Mouse (Mus musculus) neural tube, embryonic 10.5 days (tissue): Measurements from ENCODE around the gene Zg16.
A peak's percentile ranks its signal among the peaks of the same experiment; 100 is the strongest.

Experiments
- DNase-seq: peaks from one replicate; pipeline ENCODE4 v3.0.0-alpha.2; 2017; ENCODE audit warnings: low spot score; ENCODE audit errors: extremely low spot score

Zg16 gene

DNA sequence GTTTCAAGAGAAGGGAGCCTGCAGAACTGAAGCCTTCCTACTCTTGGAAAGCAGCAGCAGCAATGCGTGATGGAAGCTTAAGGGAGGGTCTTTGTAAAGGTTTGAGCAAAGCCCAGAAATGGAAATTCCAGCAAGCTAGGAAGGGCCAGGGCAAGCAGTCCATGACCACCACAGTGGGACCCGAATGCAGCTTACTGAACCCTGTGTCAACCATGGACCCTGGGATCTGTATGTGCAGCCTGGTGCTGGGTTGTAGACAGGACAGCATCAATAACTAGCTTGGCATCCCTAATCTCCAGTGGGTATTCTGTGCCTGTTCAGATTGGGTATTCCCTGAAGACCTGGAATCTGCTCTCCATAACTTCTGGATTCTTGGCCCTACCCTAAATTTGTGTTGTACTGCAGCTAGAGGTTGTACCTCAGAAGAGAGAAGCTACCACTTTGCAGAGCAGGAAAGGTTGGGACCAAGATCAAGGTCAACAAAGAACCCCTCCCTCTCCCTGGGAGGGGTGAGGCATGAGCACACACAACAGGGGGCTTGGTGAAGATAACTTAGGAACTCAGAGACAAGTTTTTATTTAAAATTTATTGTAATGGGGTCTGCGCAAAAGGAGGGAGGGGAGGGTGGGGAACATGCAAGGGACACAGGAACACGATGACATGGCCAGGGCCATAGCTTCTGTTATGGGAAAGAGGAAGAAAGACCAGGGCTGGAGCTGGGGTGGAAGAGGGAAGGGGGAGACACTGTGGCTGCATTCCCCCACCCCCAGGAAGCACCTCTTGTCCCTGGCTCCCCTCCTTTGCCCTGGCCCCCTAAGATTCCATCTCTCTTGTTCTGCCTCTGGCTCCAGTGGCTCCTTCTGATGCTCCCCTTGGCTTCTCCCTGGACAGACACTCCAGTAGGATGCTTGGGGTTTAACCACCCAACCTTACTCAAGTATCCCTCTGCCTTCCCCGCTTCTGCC, 65.3 kb downstream of the Zg16 start:
- peak; percentile 43 for DNase-seq

DNA sequence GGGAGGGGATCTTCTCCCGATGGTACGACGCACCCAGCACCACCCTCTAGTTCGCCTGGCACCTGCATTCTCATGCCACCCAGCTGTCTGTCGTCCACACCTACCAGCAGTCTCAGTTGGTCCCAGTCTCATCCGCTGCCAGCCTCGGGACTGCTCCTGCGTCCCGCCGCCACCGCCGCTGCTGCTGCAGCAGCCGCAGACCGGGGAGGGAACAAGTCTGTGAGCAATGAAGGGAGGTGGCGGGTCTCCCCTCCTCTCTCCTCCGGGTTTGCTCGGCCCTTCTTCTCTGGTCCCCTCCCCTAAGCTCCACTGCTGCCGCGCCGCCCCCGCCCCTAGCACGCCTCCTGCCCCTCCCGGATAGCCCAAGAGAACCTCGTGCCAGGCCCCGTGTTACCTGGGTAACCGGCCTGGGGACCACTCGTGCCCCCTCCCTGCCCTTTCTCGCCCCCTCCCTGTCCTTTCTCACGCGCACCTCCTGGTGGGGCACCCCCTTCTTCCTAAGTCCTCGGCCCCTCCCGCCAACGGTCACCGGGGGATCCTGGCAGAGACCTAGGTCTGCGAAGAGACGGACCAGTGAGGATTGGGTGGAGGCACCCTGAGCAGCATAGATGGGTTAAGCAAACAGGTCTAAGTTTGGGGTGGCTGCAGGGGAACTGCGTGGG, 66.1 kb downstream of the Zg16 start, which contains the start of the genes Gm42742 and Prrt2:
TSS of gene Gm42742 (minus strand) at position 197 of the 662 bp plus-strand sequence.
TSS of gene Prrt2 (minus strand) at position 311 of the 662 bp plus-strand sequence.
- peak; percentile 66 for DNase-seq

DNA sequence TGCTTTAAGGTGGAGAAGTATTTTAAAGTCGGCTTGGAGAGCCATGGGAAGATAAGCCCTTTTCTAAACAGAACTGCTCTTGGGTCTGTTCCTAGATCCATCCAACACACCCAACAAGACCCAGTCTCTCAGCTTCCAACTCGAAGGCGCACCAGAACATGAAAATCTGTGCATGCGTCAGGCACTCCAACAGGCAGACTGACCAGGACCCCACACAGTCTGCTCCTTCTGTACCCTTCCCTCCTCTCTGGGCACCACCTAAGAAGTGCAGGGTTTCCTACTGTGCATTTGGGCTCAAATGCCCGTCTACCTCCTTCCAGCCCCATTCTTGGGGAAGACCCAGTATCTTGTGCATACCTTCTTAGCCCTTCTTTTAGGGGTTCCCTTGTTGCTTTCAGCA, 66.6 kb downstream of the Zg16 start:
- DNase-seq = peak; percentile 14

DNA sequence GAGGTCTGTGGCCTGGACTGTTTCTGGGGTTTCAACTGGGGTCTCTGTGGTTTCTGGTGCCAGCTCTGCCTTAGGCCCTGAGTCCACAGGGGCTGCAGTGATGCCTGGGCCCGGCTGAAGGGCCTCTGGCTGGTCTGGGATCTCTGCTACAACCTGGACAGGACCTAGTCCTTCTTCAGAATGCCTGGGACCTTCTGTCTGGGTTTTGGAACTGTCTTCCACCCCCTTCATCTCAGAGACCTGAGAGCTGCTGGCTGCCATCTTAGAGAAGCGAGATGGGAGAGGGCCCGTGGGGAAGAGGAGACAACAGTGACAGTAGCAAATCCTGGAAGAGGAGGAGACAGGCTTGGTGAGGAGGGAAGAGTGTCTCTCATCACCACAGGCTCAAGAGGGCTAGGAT, 67.1 kb downstream of the Zg16 start:
- no peak for DNase-seq

DNA sequence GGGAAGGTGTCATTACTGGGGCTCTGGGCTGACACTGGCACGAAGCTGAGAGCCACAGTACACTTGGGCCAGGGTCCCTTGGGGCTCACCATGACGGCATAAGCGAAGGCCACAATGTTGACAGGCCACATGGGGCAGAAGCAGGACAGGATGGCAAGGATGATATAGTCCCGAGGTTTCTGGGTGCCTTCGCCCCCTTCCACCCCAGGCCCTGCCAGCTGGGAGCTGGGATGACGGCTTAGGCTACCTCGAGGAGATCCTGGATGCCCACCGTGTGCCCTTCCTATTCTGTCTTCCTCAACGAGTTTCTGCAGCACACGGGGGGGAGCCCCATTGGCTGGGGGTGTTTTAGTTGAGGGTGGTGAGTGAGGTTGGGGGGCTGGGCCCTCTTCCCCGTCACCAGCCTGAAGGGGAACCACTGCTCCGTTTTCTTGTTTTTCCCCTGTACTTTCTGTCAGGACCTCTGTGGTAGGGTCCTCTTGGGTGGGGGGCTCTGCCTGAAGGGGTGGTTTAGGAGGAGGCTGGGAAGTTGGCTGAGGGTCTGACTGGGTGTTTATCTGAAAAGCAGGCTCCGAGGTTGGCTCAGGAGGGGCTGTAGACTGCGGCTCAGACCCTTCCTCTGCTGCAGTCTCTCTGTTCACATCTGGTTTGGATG, 67.7 kb downstream of the Zg16 start:
- DNase-seq = no peak

DNA sequence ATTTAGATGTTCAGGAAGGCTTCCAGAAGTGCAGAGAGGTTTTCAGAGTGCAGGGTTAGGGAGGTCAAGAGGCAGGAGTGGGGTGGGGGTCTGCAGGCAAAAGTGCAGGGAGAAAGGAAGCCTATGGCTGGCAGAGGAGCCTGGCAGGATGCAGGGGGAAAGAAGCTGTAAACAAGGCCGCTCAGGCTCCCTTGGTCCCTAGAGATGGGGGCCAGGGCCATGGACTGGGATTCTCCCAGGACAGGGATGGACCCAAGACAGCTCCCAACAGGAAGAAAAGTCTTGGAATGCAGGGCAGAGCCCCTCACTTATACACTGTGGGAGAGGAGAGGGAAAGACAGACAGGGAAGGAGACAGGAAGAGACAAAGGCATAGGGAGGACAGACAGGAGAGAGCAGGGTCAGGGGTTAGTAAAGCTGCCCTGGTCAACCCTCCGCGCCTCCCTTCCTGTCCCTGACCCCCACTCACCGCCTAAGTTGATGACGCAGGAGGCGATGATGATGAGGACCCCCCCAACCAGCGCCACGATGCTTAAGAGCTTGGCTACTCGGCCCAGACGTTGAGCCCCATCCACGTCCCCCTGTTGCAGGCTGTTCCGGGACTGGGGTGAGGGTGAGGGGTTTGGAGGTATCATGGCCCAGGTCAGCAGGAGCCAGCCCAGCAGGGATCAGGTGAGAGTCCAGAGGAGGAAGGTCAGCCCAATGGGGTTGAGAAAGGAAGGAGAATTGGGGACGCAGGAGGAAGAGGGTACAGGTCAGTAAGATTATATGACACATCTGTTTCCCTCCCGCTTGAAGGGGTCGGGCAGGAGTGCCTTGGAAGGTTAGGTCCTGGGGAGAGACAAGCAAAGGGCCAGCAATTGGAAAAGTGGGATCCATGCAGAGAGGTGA, 68.5 kb downstream of the Zg16 start:
- no peak for DNase-seq

DNA sequence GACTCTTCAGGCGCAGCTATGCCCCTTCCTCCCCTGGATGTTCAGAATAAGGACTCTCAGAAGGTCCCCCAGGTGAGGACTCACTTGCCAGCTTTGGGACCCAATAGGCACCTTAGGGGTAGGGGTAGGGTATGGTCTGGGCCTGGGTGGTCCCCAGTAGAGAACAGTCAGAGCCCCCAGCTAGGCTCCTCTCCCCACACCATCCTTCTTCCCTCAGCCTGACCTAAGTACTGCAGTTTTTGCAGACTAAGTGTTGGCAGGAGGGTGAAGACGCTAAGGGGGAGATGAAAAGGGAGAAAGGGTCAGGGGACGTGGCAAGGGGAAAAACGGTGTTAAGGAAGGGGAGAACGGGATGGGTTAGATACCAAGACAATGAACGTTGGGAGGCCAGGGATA, 69.2 kb downstream of the Zg16 start:
- peak; percentile 15 for DNase-seq

DNA sequence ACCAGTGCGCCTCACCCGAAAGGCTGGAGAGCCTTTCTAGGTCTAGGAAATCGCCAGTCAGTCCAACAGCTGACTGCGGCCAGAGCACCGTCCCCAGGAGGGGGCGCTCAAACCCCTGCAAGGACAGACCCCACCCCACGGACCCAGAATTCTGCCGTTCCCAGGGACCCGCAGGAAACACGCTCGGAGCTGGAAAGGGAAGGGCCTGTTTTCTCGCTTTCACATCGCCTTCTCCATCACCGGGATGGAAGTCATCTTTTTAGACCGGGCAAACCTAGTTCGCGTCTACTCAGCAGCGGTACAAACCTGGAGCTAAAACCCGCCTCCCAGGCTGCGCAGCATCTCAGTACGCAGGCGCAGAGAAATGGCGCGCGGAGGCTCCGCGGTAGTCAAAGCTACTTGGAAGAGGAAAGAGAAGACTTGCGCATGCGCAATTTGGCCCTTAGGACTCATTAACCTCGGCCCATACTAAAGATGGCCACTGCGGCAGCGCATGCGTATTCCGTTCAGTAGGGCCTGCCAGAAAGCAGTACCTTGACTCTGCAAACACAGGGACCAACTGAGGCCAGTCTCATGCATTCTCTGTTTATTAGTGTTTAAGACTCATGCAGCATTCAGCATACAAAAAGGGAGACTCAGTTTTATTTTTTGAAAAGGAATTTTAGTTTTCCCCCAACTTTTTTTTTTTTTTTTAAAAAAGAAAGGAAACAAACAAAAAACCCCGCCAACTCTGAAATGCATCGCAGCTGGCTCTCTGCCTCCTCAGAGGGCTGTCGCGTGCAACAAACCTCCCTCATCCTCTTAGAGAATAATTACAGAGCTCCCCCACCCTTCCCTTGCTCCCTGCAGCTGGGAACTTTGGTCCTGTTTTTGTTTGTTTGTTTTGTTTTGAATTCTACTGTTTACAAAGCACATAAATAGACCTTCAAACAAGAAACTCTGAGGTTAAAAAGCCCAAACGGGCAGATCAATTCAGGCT, 69.9 kb downstream of the Zg16 start, which contains the start of gene Pagr1a:
TSS of gene Pagr1a (minus strand) at position 382 of the 979 bp plus-strand sequence.
- peak; percentile 98 for DNase-seq

DNA sequence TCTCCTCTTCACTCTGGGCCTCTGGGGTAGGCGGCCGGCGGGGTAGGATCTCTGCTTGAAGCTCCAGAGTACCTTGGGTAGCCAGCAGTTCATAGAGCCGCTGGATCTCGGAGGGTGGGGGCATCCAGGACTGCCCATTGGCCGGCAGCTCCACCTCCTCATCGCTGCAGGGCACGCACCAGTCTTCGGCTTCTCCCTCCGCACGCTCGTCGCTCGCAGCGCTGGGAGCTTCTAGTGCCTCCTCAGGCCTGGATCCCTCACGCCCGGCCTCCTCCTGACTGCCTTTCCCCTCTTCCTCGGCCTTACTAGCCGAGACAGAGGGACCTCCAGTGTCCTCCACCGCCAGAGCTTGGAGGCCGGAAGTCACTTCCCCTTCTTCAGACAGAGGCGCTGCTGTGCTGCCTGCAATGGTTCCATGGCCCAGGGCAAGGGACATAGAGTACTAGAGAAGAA, 70.6 kb downstream of the Zg16 start:
- no peak for DNase-seq

DNA sequence TGATC, 70.8 kb downstream of the Zg16 start, which contains the start of gene Pagr1b:
TSS of gene Pagr1b (minus strand) at position 4 of the 5 bp plus-strand sequence.
- DNase-seq = no peak

DNA sequence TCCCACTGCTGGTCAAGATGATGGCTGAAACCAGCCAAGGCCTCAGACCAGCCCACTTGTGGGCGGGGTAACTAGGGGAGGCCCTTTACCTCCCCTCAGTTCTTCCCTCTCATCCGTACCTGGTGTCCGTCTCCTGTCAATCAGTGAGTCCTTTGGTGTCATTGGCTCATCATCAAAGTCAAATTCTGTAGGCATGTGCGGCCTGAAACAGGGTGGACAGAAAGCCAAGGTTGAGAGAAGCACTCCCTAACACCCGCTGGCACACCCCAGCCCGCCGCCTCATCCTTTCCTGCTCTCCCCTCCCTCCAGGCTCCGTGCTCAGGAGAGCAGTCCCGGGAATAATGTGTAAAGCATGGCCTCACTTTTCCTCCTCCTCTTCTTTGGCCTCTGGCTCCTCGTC, 71.0 kb downstream of the Zg16 start:
- peak; percentile 51 for DNase-seq

DNA sequence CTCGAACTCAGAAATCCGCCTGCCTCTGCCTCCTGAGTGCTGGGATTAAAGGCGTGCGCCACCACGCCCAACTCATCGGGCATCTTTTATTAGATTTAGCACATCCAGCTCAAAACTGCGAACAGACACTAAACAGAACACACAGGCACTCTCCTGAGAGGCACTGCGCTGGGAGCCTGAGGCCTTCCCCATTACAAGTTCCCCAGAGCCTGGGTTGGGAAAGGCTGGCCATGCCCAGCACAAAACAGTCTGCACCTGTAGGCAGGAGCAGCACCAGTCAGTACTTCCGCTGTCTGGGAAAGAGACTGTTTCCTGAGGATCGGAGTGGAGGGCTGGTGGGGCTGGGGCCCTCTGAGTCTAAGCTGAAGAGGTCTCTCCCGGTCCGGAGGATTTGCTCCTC, 72.1 kb downstream of the Zg16 start:
- no peak for DNase-seq

DNA sequence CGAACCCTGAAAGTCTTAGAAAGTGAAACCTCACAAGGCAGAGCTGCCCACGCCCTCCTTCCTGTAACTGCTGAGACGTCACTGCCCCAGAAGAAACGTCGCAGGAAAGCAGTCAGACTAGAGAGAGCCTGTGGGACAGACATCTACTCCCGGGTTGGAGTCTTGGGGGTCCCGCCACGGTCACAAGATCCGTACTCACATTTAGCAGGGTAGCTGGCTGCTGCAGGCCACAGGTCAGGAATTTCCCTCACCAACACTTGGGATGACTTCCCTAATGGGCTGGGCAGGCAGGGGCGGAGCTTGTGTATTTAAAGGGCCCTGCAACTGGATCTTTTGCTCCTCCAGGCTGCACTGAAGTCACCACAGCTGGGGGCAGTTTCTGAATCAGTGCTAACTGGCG, 72.8 kb downstream of the Zg16 start, which contains the start of gene Mvp:
TSS of gene Mvp (minus strand) at position 302 of the 400 bp plus-strand sequence.
- DNase-seq = peak; percentile 26

DNA sequence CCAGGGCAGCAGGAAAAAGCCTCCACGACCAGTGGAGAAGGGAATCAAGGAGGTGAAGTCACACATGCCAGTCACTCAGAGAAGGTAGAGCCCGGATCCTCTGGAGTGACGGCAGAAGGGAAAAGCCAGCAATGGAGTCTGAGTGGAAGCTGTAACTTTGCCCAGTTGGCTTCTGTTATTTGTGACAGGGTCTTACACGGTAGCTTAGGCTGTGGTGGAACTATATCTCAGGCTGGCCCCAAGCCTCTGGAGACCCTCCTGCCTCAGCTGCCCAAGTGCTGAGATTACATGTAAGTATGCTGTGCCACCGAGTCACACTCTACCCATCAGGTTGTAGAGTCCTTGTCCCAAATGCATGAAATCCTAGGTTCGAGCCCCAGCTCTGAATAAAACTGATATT, 73.7 kb downstream of the Zg16 start:
- DNase-seq = no peak

DNA sequence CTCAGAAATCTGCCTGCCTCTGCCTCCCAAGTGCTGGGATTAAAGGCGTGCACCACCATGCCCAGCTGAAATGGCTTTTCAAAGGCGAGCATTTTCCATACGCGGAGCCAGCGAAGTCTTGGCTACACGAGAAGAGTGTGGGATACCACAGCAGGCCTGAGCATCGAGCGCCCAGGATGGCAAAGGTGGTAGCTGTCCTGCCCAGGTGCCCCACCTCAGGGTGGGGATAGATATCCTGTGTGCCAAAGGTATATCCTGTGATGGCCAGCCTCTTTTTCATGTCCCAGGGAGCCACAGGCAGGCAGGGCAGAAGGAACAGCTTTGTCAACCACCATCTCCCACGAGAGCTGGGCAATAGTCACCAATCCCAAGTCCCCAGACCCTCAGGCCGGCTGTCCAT, 74.3 kb downstream of the Zg16 start:
- DNase-seq = no peak

DNA sequence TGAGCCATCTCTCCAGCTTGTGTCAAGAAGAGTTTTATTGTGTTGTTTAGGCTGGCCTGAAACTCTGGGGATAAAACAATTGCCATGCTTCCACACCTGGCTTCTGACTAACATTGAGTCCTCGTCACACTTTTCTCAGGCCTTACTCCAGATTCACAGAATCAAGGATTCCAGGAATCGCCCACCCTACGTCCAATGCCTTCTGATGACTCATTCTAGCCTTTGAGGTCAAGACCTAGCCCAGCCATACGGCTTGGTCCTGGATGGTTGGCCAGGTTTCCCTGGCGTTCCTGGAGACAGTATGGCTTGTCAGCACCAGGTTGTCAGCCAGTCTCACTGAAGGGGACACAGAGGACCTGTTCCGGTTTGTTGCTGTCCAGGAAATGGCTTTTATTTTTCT, 74.8 kb downstream of the Zg16 start:
- no peak for DNase-seq

DNA sequence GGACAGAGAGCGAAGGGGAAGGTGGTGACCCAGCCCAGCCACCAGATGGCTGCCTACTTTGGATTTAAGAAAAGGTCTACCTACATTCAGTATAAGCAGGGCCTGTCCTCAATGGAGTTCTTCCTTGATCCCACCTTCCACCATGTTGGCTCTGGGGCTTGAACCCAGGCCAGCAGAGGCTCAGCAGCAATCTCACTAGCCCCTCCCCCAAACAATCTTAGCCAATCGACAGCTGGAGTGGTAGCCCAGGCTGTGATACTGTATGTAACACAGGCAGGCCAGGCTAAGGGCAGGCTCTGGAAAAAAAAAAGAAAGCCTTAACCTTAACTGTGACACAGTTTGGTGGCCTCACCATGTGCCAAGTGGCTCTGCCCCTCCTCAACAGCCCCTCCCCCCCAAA, 75.4 kb downstream of the Zg16 start:
- DNase-seq = no peak

DNA sequence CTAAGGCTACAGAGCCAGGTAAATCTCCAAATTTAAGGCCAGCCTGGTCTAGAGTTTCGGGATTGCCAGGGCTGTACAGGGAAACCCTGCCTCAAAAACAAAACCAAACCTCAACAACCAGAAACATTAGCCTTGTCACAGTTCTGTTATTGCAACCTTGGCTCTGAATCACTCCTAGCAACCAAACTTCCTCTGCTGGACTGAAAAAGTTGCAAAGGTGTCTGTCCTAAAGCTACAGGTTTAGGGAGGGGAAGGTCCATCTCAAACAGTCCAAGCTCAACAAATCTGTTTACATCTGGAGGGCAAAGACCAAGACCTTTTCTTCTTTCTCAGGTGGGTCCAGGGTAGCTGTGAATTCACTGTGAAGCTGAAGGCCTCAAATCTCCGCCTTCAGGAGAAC, 76.1 kb downstream of the Zg16 start:
- no peak for DNase-seq

DNA sequence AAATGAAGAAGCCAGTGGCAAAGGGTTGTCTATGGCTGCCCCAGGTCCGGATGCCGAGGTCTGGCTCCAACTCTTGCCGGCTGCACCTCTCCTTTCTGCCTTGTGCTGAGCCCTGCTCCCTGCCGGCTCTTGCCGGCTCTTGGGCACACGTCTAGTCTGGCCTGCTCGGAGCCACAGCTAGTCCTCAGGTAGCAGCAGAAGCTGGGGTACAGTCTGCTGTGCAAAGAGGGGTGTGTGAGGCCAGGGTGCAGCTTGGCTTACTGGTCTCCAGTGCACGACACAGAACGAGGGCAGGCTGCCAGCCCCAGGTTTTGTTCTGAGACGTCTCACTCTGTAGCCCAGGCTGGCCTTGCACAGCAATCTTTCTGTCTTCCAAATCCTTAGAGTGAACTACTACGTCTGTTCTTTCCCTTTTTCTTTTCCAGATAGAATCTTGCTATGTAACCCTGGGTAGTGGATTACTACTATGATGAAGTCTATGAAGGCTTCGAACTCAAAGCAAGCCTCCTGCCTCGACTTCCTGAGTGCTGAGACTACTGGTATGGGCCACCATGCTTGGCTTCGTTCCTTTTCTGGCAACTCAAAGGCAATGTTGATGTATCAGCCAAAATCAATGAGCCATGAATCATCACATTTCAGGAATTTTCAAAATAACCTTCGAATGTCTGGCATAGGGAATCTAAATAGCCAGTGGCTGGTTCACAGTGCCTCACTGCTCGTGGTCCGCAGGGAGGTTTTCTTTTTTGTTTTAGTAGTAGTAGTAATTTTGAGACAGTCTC, 77.6 kb downstream of the Zg16 start:
- DNase-seq = no peak
